28 mouse cellular contexts compared by ENCODE assay signal in genomic region chr9:105801463-105801862, GRCm38 (mm10). TPM values are rescaled to one million over a fixed set of nuclear protein-coding genes. Genes with fewer than 3 reads are reported as not detected.
DNase-seq lines count a peak whose midpoint lies in the region; ATAC-seq lines count a peak whose summit lies in the region.
"Had no signal": no experiment of that assay in that cellular context is flagged by ENCODE, and none has a peak within 500 bp of the region (broad histone marks: within the 10 kb centered on the region; RNA-seq: fewer than 3 reads in every experiment).

No protein-coding gene starts in this region.

- H3K36me3 ChIP-seq in heart, embryonic 11.5 days (ENCODE audit: control insufficient read depth, insufficient read depth, low read length): no peaks in the 10 kb centered on the region
- H3K36me3 ChIP-seq in hindbrain, embryonic 16.5 days (ENCODE audit: control insufficient read depth, insufficient read depth, low read length): no peaks in the 10 kb centered on the region
- H3K36me3 ChIP-seq: embryonic facial prominence, embryonic 15.5 days; liver, embryonic 12.5 days; neural tube, embryonic 15.5 days; stomach, embryonic 15.5 days had no signal

- H3K9ac ChIP-seq in heart, embryonic 11.5 days (ENCODE audit: low read depth, low read length): no peak overlapping the region
- no peak overlapping the region for H3K9ac ChIP-seq in hindbrain, embryonic 16.5 days (ENCODE audit: low read depth, low read length)
- H3K9ac ChIP-seq: embryonic facial prominence, embryonic 15.5 days; hindbrain, embryonic 14.5 days; liver, embryonic 12.5 days; neural tube, embryonic 15.5 days; stomach, embryonic 15.5 days had no signal

- ATAC-seq in heart, embryonic 11.5 days (replicated peaks; ENCODE audit: insufficient number of reproducible peaks, low FRiP score, low TSS enrichment): no peak
- ATAC-seq in hindbrain, embryonic 16.5 days: no peak
- ATAC-seq: CD4-positive, CD25-positive, alpha-beta regulatory T cell, adult 4 months; forebrain, embryonic 16.5 days; liver, embryonic 12.5 days had no signal

- WGBS in heart, embryonic 11.5 days (ENCODE audit: insufficient replicate concordance): 86% methylated on average over 5 of the region's 5 CpGs
- WGBS in hindbrain, embryonic 16.5 days: 79% methylated on average over 5 of the region's 5 CpGs

- intact Hi-C loops in heart, postnatal 25 days (cut with DNase I): no loop called here

- no peaks in the 10 kb centered on the region for H3K27me3 ChIP-seq in heart, embryonic 11.5 days (ENCODE audit: control insufficient read depth, insufficient read depth, low read length)
- no peaks in the 10 kb centered on the region for H3K27me3 ChIP-seq in hindbrain, embryonic 16.5 days (replicated peaks; ENCODE audit: control insufficient read depth, insufficient read depth, low read length)
- H3K27me3 ChIP-seq: embryonic facial prominence, embryonic 15.5 days; liver, embryonic 12.5 days; neural tube, embryonic 15.5 days; stomach, embryonic 15.5 days had no signal

- DNase-seq in cerebellum, postnatal 14 days: peak; percentile 22 to 32
- DNase-seq in cerebellum, adult 8-10 months: no peak
- peak; percentile 66 for DNase-seq in heart, adult 8-10 months (ENCODE audit: low spot score)
- DNase-seq in gastrocnemius, adult 8-10 months (ENCODE audit: low spot score in 2 of 2): peak; percentile 16 to 27
- DNase-seq in heart, postnatal 25 days (ENCODE audit: low spot score): peak; percentile 26
- DNase-seq in spleen, postnatal 4 days (ENCODE audit: low spot score in 2 of 2): no peak
- DNase-seq: adrenal gland, postnatal 25 days; cerebellum, adult 11 months; cerebellum, postnatal 36 days; embryo, embryonic 11 days; kidney, adult 8-10 months; kidney, postnatal 10 days; lung, adult 18-20 months; lung, postnatal 14 days; thymus, adult 18-20 months; thymus, postnatal 36 days had no signal

- no peaks in the 10 kb centered on the region for H3K4me1 ChIP-seq in heart, embryonic 11.5 days (ENCODE audit: control insufficient read depth, insufficient read depth, low read length)
- no peaks in the 10 kb centered on the region for H3K4me1 ChIP-seq in hindbrain, embryonic 16.5 days (ENCODE audit: control insufficient read depth, insufficient read depth, low read depth, low read length)
- H3K4me1 ChIP-seq: embryonic facial prominence, embryonic 15.5 days; liver, embryonic 12.5 days; neural tube, embryonic 15.5 days had no signal

- H3K27ac ChIP-seq in heart, embryonic 11.5 days (ENCODE audit: low read depth, low read length): no peak overlapping the region
- no peak overlapping the region for H3K27ac ChIP-seq in hindbrain, embryonic 16.5 days (ENCODE audit: low read depth, low read length)
- H3K27ac ChIP-seq: embryonic facial prominence, embryonic 15.5 days; hindbrain, embryonic 14.5 days; liver, embryonic 12.5 days; neural tube, embryonic 15.5 days; stomach, embryonic 15.5 days had no signal

- H3K9me3 ChIP-seq in heart, embryonic 11.5 days (replicated peaks; ENCODE audit: control insufficient read depth, low read length): no peaks in the 10 kb centered on the region
- no peaks in the 10 kb centered on the region for H3K9me3 ChIP-seq in hindbrain, embryonic 16.5 days (ENCODE audit: control insufficient read depth, low read length)
- H3K9me3 ChIP-seq: embryonic facial prominence, embryonic 15.5 days; liver, embryonic 12.5 days; neural tube, embryonic 15.5 days; stomach, embryonic 15.5 days had no signal

- no peak overlapping the region for H3K4me3 ChIP-seq in heart, embryonic 11.5 days (ENCODE audit: low read depth, low read length)
- H3K4me3 ChIP-seq in hindbrain, embryonic 16.5 days (ENCODE audit: low read length): no peak overlapping the region
- H3K4me3 ChIP-seq: embryonic facial prominence, embryonic 15.5 days; liver, embryonic 12.5 days; neural tube, embryonic 15.5 days; stomach, embryonic 15.5 days had no signal

- H3K4me2 ChIP-seq in heart, embryonic 11.5 days: no peak overlapping the region
- H3K4me2 ChIP-seq in hindbrain, embryonic 16.5 days (ENCODE audit: low read length): no peak overlapping the region
- H3K4me2 ChIP-seq: embryonic facial prominence, embryonic 15.5 days; hindbrain, embryonic 14.5 days; liver, embryonic 12.5 days; midbrain, embryonic 11.5 days; neural tube, embryonic 15.5 days; stomach, embryonic 15.5 days had no signal

RNA-seq across cellular contexts. Expression of gene Col6a6, which starts 26.5 kb away (rescaled TPM):
- 1 to 10 TPM; 2.3 to 4.3 (median 3.4) TPM for total RNA-seq in heart, adult 8-10 months (2022)
- polyA plus RNA-seq in heart, embryonic 11.5 days (2014; fragmentation: Nextera tagmentation; extraction: Ambion mirVana): 0.38 and 0.69 TPM in 2 replicates
- total RNA-seq in gastrocnemius, adult 8-10 months (2022): 1 to 10 TPM in 3 of 4 experiments, under 1 TPM in 1; 0.46 to 2.1 (median 1.2) TPM
- 1 to 10 TPM; 4.5 to 4.6 TPM for total RNA-seq in heart, postnatal 25 days (2021)
- polyA plus RNA-seq in hindbrain, embryonic 16.5 days (2015; fragmentation: Nextera tagmentation; extraction: Ambion mirVana): 0.25 and 0.34 TPM in 2 replicates
- total RNA-seq: granulocyte monocyte progenitor cell, adult 5-6 weeks; megakaryocyte progenitor cell, adult 5-6 weeks had no signal
- polyA plus RNA-seq: CD4-positive, CD25-positive, alpha-beta regulatory T cell, adult 4 months had no signal

Comparison
In these comparisons a context has a peak if more than half of its experiments do, and no peak if none do; other contexts are left out.
1. DNase-seq: peak in cerebellum, postnatal 14 days (2 of 2), heart, adult 8-10 months (single experiment), gastrocnemius, adult 8-10 months (2 of 2) and heart, postnatal 25 days (single experiment); none in cerebellum, adult 8-10 months (single experiment) and spleen, postnatal 4 days (0 of 2).